Mouse (Mus musculus) CH12.LX (cell line): ENCODE measurements at regions not wholly inside any gene's neighbourhood (a gene's known extent, or its start where the extent isn't known, plus 50 kb on each side); places are given as distances from the start of the nearest gene placed in this dataset.

Experiments
- DNase-seq: peaks from one replicate; pipeline ENCODE4 v3.0.0-alpha.2; 2013; ENCODE audit errors: extremely low read depth
- H3K27ac ChIP-seq: 2 replicates; pipeline ENCODE4 v1.5.1; 2012; ENCODE audit warnings: low read depth, mild to moderate bottlenecking, control low read depth, moderate library complexity; ENCODE audit not compliant: insufficient read depth
- H3K27me3 ChIP-seq: replicated peaks from 2 replicates; pipeline ENCODE3; 2012; ENCODE audit warnings: inconsistent platforms
- H3K36me3 ChIP-seq, 2 experiments: replicated peaks in 1 of 2; 2 replicates each; pipeline versions ENCODE3 to v1.6.1; 2012; ENCODE audit warnings: inconsistent platforms in 1 of 2, low read length in 1 of 2, mild to moderate bottlenecking in 1 of 2, mixed read lengths in 1 of 2, moderate library complexity in 1 of 2; ENCODE audit not compliant: control insufficient read depth in 1 of 2, insufficient read depth in 1 of 2
- H3K4me1 ChIP-seq, 2 experiments: 2 replicates each; pipeline ENCODE4 v1.6.1; 2012; ENCODE audit warnings: inconsistent platforms in 1 of 2, moderate library complexity in 1 of 2; ENCODE audit not compliant: insufficient read depth in 2 of 2, control insufficient read depth in 1 of 2
- H3K4me2 ChIP-seq: 2 replicates; pipeline ENCODE4 v1.6.1; 2012; ENCODE audit warnings: low read depth, mild to moderate bottlenecking, control low read depth; ENCODE audit not compliant: poor library complexity, insufficient read depth, severe bottlenecking
- H3K4me3 ChIP-seq, 3 experiments: fragments of 150-350 bp in 1 of 3; sonication (generic) in 1 of 3; replicated peaks in 1 of 3; 2 replicates each; pipeline versions ENCODE3 to v1.5.1; 2011 to 2012; ENCODE audit warnings: low read depth in 2 of 3, low read length in 2 of 3, mild to moderate bottlenecking in 2 of 3, moderate library complexity in 2 of 3, control low read depth in 1 of 3, improper control_type of control experiment in 1 of 3, inconsistent platforms in 1 of 3, mixed read lengths in 1 of 3; ENCODE audit not compliant: poor library complexity in 1 of 3
- H3K79me2 ChIP-seq: replicated peaks from 2 replicates; pipeline ENCODE4 v1.6.1; 2012; ENCODE audit warnings: mild to moderate bottlenecking, moderate library complexity; ENCODE audit not compliant: control insufficient read depth, poor library complexity, insufficient read depth, severe bottlenecking; ENCODE audit errors: extremely low read depth
- H3K9ac ChIP-seq: 2 replicates; pipeline ENCODE4 v1.6.1; 2012; ENCODE audit warnings: low read depth, mild to moderate bottlenecking, control low read depth, moderate library complexity; ENCODE audit not compliant: insufficient read depth
- H3K9me3 ChIP-seq: replicated peaks from 2 replicates; pipeline ENCODE3; 2012; ENCODE audit warnings: low read length, inconsistent platforms, mixed read lengths
- BHLHE40 ChIP-seq: IDR thresholded peaks from 2 replicates; pipeline ENCODE4 v1.6.1; 2011; ENCODE audit warnings: mild to moderate bottlenecking, low read depth, low read length, improper control_type of control experiment
- CHD1 ChIP-seq: IDR thresholded peaks from 2 replicates; pipeline ENCODE4 v1.6.1; 2012; ENCODE audit warnings: low read depth, low read length, improper control_type of control experiment, inconsistent platforms
- CHD2 ChIP-seq: IDR thresholded peaks from 2 replicates; pipeline ENCODE4 v1.6.1; 2011; ENCODE audit warnings: low read length, improper control_type of control experiment
- E2F4 ChIP-seq: IDR thresholded peaks from 2 replicates; pipeline ENCODE4 v1.6.1; 2011; ENCODE audit warnings: low read depth, low read length, improper control_type of control experiment; ENCODE audit not compliant: insufficient replicate concordance
- ELF1 ChIP-seq: IDR thresholded peaks from 2 replicates; pipeline ENCODE4 v1.6.1; 2014; ENCODE audit warnings: low read depth, mild to moderate bottlenecking, inconsistent platforms, low read length, improper control_type of control experiment
- EP300 ChIP-seq: IDR thresholded peaks from 2 replicates; pipeline ENCODE4 v1.6.1; 2011; ENCODE audit warnings: low read length, improper control_type of control experiment
- ETS1 ChIP-seq: conservative IDR thresholded peaks from 2 replicates; pipeline ENCODE4 v1.6.1; 2012; ENCODE audit warnings: low read depth, mild to moderate bottlenecking, inconsistent platforms, low read length, improper control_type of control experiment, moderate library complexity
- GABPA ChIP-seq: IDR thresholded peaks from 2 replicates; pipeline ENCODE4 v1.6.1; 2012; ENCODE audit warnings: low read depth, low read length, improper control_type of control experiment, inconsistent platforms; ENCODE audit not compliant: insufficient replicate concordance
- IRF4 ChIP-seq: IDR thresholded peaks from 2 replicates; pipeline ENCODE4 v1.6.1; 2014; ENCODE audit warnings: low read depth, mild to moderate bottlenecking, inconsistent platforms, low read length, improper control_type of control experiment
- JUN ChIP-seq: IDR thresholded peaks from 2 replicates; pipeline ENCODE4 v1.6.1; 2011; ENCODE audit warnings: low read depth, mild to moderate bottlenecking, low read length, improper control_type of control experiment, moderate library complexity; ENCODE audit not compliant: insufficient read depth
- JUND ChIP-seq: conservative IDR thresholded peaks from 2 replicates; pipeline ENCODE4 v1.6.1; 2011; ENCODE audit warnings: low read depth, low read length, improper control_type of control experiment
- KAT2A ChIP-seq: IDR thresholded peaks from 2 replicates; pipeline ENCODE4 v1.6.1; 2012; ENCODE audit warnings: low read length, improper control_type of control experiment, inconsistent platforms; ENCODE audit not compliant: insufficient replicate concordance
- MAFK ChIP-seq: IDR thresholded peaks from 2 replicates; pipeline ENCODE4 v1.6.1; 2011; ENCODE audit warnings: low read length, improper control_type of control experiment; ENCODE audit not compliant: insufficient replicate concordance
- MEF2A ChIP-seq: IDR thresholded peaks from 2 replicates; pipeline ENCODE4 v1.6.1; 2014; ENCODE audit warnings: low read depth, mild to moderate bottlenecking, inconsistent platforms, low read length, improper control_type of control experiment, borderline replicate concordance
- MXI1 ChIP-seq: IDR thresholded peaks from 2 replicates; pipeline ENCODE4 v1.6.1; 2011; ENCODE audit warnings: mild to moderate bottlenecking, low read depth, low read length, improper control_type of control experiment
- NELFE ChIP-seq: IDR thresholded peaks from 2 replicates; pipeline ENCODE4 v1.6.1; 2011; ENCODE audit warnings: low read depth, low read length, improper control_type of control experiment
- NRF1 ChIP-seq: IDR thresholded peaks from 2 replicates; pipeline ENCODE4 v1.6.1; 2014; ENCODE audit warnings: low read depth, mild to moderate bottlenecking, inconsistent platforms, low read length, improper control_type of control experiment, moderate library complexity
- PAX5 ChIP-seq: IDR thresholded peaks from 2 replicates; pipeline ENCODE4 v1.6.1; 2012; ENCODE audit warnings: low read length, inconsistent platforms, mixed read lengths
- POLR2A ChIP-seq: IDR thresholded peaks from 2 replicates; pipeline ENCODE4 v1.6.1; 2011; ENCODE audit warnings: low read depth, mild to moderate bottlenecking, improper control_type of control experiment, low read length
- RCOR1 ChIP-seq: conservative IDR thresholded peaks from 2 replicates; pipeline ENCODE4 v1.6.1; 2012; ENCODE audit warnings: low read depth, mild to moderate bottlenecking, inconsistent platforms, low read length, improper control_type of control experiment
- SIN3A ChIP-seq: IDR thresholded peaks from 2 replicates; pipeline ENCODE4 v1.6.1; 2012; ENCODE audit warnings: low read length, improper control_type of control experiment, inconsistent platforms
- SMC3 ChIP-seq: IDR thresholded peaks from 2 replicates; pipeline ENCODE4 v1.6.1; 2011; ENCODE audit warnings: low read depth, low read length, improper control_type of control experiment
- USF2 ChIP-seq: conservative IDR thresholded peaks from 2 replicates; pipeline ENCODE4 v1.6.1; 2011; ENCODE audit warnings: low read depth, low read length, improper control_type of control experiment
- ZC3H11A ChIP-seq: IDR thresholded peaks from 2 replicates; pipeline ENCODE4 v1.6.1; 2012; ENCODE audit warnings: low read depth, mild to moderate bottlenecking, inconsistent platforms, low read length, improper control_type of control experiment
- ZMIZ1 ChIP-seq: IDR thresholded peaks from 2 replicates; pipeline ENCODE4 v1.6.1; 2012; ENCODE audit warnings: low read depth, mild to moderate bottlenecking, inconsistent platforms, low read length, improper control_type of control experiment
- ZNF384 ChIP-seq: IDR thresholded peaks from 2 replicates; pipeline ENCODE4 v1.6.1; 2012; ENCODE audit warnings: low read depth, low read length, improper control_type of control experiment, inconsistent platforms
- dilution Hi-C: fragments of 300-500 bp; cut with MboI; formaldehyde crosslinking; loops from 2 replicates; pipeline ENCODE4 v1.14.3; 2020; ENCODE audit warnings: low sequenced_read_pairs; ENCODE audit not compliant: extremely low pct_unique_long_range_greater_than_20kb, extremely low pct_ligation_motif_present
- in situ Hi-C: fragments of 300-500 bp; cut with MboI; formaldehyde crosslinking; loops from 3 replicates; pipeline ENCODE4 v1.14.3; 2019; ENCODE audit warnings: low sequenced_read_pairs, low pct_ligation_motif_present, low pct_unique_long_range_greater_than_20kb, mixed read lengths

DNA sequence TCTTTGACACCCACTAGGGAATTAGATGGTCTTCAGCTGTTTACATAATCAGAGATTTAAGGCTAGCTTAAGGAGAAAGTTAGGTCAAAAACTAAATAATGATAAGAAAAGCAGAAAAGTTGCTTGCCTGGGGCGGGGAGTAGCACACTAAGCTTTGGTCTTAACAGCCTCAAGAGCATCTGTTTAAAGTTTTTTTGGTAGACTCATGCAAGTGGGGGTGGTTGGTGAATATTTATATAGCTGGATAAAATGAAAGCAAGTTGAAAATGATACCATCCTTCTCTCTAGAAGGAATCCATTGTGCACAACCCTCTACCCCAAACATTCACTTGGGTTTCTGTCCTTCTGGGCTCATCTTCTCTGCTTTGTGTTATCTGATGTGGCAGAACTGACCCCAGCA, 85.3 kb upstream of the Lifr start:
- Histone ChIP-seq H3K9me3 (no peaks in the 10 kb centered on the region), H3K36me3 (no peaks in the 10 kb centered on the region), H3K27me3 (peaks cover 3% of the 10 kb centered on the region), H3K4me1 (no peaks in the 10 kb centered on the region), H3K4me2 (no peak overlapping the region), H3K27ac (no peak overlapping the region), H3K79me2 (no peaks in the 10 kb centered on the region), H3K9ac (no peak overlapping the region), H3K4me3 (no peak overlapping the region)
- in situ Hi-C loops: no loop called here
- no peak for TF ChIP-seq EP300
- TF ChIP-seq ZMIZ1: no peak
- TF ChIP-seq ETS1: no peak
- TF ChIP-seq POLR2A: no peak
- TF ChIP-seq PAX5: no peak
- TF ChIP-seq USF2: no peak
- no peak for TF ChIP-seq NRF1
- TF ChIP-seq ZC3H11A: no peak
- TF ChIP-seq SIN3A: no peak
- TF ChIP-seq RCOR1: no peak
- no peak for TF ChIP-seq NELFE
- TF ChIP-seq JUN: no peak
- TF ChIP-seq GABPA: no peak
- no peak for TF ChIP-seq ZNF384
- TF ChIP-seq BHLHE40: no peak
- TF ChIP-seq SMC3: no peak
- no peak for TF ChIP-seq MXI1
- TF ChIP-seq MAFK: no peak
- TF ChIP-seq IRF4: no peak
- no peak for TF ChIP-seq CHD1
- dilution Hi-C loops: no loop called here
- no peak for DNase-seq

DNA sequence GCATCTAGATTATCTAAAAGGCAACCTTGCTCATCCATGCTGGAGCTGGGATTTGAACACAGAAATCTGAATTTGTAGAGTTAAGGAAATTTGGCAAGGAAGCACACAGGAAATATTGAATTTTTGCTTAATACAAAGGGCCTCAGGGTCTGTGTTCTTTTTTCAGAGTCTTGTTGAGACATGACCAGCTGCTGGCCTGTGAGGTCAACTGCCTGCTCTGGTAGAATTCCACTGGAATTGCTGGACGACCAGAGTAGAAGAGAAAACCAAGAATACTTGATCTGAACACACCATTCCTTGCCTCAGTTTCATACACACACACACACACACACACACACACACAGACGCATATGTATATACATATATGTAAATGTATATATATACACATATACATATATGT, 84.1 kb upstream of the Lifr start:
- no peak for DNase-seq
- dilution Hi-C loops: no loop called here
- no peak overlapping the region for H3K4me3 ChIP-seq
- no peaks in the 10 kb centered on the region for H3K4me1 ChIP-seq
- H3K4me2 ChIP-seq: no peak overlapping the region
- no peaks in the 10 kb centered on the region for H3K79me2 ChIP-seq
- peaks cover 3% of the 10 kb centered on the region for H3K9me3 ChIP-seq
- no peaks in the 10 kb centered on the region for H3K36me3 ChIP-seq
- no peak overlapping the region for H3K9ac ChIP-seq
- in situ Hi-C loops: no loop called here
- no peak overlapping the region for H3K27ac ChIP-seq
- peaks cover 3% of the 10 kb centered on the region for H3K27me3 ChIP-seq
- TF ChIP-seq E2F4 (no peak), USF2 (no peak), EP300 (no peak), KAT2A (no peak), NRF1 (no peak), ELF1 (no peak), JUND (no peak), GABPA (no peak), ZC3H11A (no peak), CHD2 (no peak), SIN3A (no peak), IRF4 (no peak), MEF2A (no peak)
